Mouse (Mus musculus) midbrain, embryonic 14.5 days (tissue): ENCODE results near the gene Nol4l. TPM values are rescaled to one million over a fixed set of nuclear protein-coding genes. Genes with fewer than 3 reads are reported as not detected.

Experiments used
- ATAC-seq: fragments of 200-750 bp; cut with Nextera tagmentation; 2 replicates; pipeline ENCODE4 v1.8.0; 2017; ENCODE audit warnings: moderate number of reproducible peaks, moderate library complexity; ENCODE audit not compliant: low FRiP score, low TSS enrichment
- DNase-seq: peaks from one replicate; pipeline ENCODE4 v3.0.0-alpha.2; 2015
- H3K27ac ChIP-seq: fragments of 300-500 bp; sonication (generic); replicated peaks from 2 replicates; pipeline ENCODE4 v1.5.1; 2014; ENCODE audit warnings: mild to moderate bottlenecking, low read depth, low read length, moderate library complexity
- H3K27me3 ChIP-seq: fragments of 300-500 bp; sonication (generic); 2 replicates; pipeline ENCODE4 v1.6.1; 2014; ENCODE audit warnings: low read length, control low read depth, mixed read lengths; ENCODE audit not compliant: control insufficient read depth, insufficient read depth
- H3K36me3 ChIP-seq: fragments of 300-500 bp; sonication (generic); 2 replicates; pipeline ENCODE4 v1.6.1; 2014; ENCODE audit warnings: low read length, control low read depth; ENCODE audit not compliant: control insufficient read depth, insufficient read depth
- H3K4me1 ChIP-seq: fragments of 300-500 bp; sonication (generic); 2 replicates; pipeline ENCODE4 v1.6.1; 2014; ENCODE audit warnings: mild to moderate bottlenecking, antibody characterized with exemption, low read length, control low read depth; ENCODE audit not compliant: control insufficient read depth, insufficient read depth
- H3K4me2 ChIP-seq: fragments of 300-500 bp; sonication (generic); 2 replicates; pipeline ENCODE4 v1.6.1; 2014; ENCODE audit warnings: mild to moderate bottlenecking, low read length, moderate library complexity
- H3K4me3 ChIP-seq: fragments of 300-500 bp; sonication (generic); replicated peaks from 2 replicates; pipeline ENCODE4 v1.5.1; 2014; ENCODE audit warnings: low read depth, low read length
- H3K9ac ChIP-seq: fragments of 300-500 bp; sonication (generic); replicated peaks from 2 replicates; pipeline ENCODE4 v1.6.1; 2014; ENCODE audit warnings: mild to moderate bottlenecking, low read length, moderate library complexity
- H3K9me3 ChIP-seq: fragments of 300-500 bp; sonication (generic); 2 replicates; pipeline ENCODE4 v1.6.1; 2016; ENCODE audit warnings: low read length, control low read depth, mixed read lengths; ENCODE audit not compliant: control insufficient read depth
- WGBS: fragments of 180-500 bp; shearing (Covaris S2); extraction: QIAGEN DNeasy Blood & Tissue Kit; methylation state at CpG from one replicate; pipeline ENCODE4 v1.1.7; 2014; 5-methylcytosine and 5-hydroxymethylcytosine counted together
- polyA plus RNA-seq: library from polyadenylated mRNA; unstranded; fragments of >200 nt; fragmentation: Nextera tagmentation; extraction: Ambion mirVana; gene quantifications from 2 replicates; pipeline ENCODE4 v1.2.1, GENCODE M21; 2014

The Nol4l gene
- polyA plus RNA-seq, 1 experiment from 2014 or later, result 51.7 TPM

DNA sequence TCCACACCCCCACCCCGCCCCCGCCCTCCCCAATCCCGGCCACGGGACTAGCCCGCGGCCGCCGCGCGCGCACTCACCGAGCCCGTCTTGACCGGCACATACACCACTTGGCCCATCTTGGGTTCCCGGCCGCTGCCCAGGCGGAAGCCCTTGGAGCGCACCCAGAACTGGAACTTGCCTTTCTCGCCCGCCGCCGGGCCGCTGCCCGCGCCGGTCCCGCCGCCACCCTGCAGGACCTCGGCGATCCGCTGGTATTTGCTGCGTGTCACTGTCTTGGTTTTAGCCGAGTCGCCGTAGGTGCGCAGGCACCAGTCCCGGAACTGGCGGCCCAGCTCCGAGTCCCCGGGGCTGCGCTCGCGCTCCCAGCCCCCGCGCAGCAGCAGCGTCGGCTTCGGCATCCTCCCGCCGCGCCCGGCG, 398 bp downstream of the Nol4l start:
- H3K4me3 ChIP-seq, result peak overlapping the region; percentile 79
- H3K4me2 ChIP-seq, result peak overlapping the region; percentile 88
- H3K9me3 ChIP-seq, result no peaks in the 10 kb centered on the region
- H3K9ac ChIP-seq, result peak overlapping the region; percentile 90
- H3K27me3 ChIP-seq, result no peaks in the 10 kb centered on the region
- peak; percentile 72 for DNase-seq
- H3K4me1 ChIP-seq, result peaks cover 33% of the 10 kb centered on the region
- peak overlapping the region; percentile 95 for H3K27ac ChIP-seq
- under 1% methylated on average over 53 of the region's 53 CpGs for WGBS
- H3K36me3 ChIP-seq, result no peaks in the 10 kb centered on the region
- peak; percentile 13 for ATAC-seq

DNA sequence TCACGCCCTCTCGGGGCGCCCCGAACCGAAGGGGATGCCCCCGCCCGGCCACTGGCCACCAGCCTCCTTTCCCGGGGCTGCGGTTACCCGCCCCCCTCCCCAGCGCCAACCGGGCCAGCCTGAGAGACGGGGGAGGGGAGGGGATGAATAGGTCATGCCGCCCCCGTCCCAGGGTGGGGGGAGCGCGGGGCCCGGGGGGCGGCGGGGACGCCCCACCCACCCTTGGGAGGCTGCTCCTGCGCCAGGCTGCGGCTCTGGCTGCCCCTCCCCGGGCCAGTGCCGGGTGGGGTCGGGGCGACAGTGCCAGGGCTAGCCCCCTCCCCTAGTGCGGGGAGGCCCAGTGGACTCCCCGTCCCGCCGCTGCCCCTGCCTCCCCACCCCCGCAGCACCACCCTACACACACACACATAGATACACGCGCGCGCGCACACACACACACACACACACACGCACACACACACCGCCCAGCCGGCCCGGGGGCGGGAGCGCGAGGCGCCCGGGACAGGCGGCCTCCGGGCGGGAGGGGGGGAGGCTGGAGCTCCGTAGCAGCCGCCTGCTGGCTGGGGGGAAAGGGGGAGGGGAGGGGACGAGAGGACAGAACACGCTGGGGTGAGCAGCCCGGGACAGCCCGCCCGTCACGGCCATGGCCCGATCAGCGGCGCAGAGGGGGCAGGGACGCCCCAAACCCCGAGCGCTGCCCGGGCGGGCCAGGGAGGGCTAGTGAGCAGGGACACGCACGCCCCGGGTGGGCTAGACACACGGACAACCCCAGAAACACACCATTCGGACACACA, 1.0 kb downstream of the Nol4l start:
- Histone ChIP-seq H3K9me3 (no peaks in the 10 kb centered on the region), H3K4me1 (peaks cover 33% of the 10 kb centered on the region), H3K4me3 (peak overlapping the region; percentile 79), H3K4me2 (peak overlapping the region; percentile 88), H3K36me3 (no peaks in the 10 kb centered on the region), H3K27ac (peak overlapping the region; percentile 95), H3K27me3 (no peaks in the 10 kb centered on the region), H3K9ac (peak overlapping the region; percentile 90)
- ATAC-seq (peak; percentile 53), DNase-seq (peak; percentile 82)
- WGBS, result under 1% methylated on average over 28 of the region's 70 CpGs

DNA sequence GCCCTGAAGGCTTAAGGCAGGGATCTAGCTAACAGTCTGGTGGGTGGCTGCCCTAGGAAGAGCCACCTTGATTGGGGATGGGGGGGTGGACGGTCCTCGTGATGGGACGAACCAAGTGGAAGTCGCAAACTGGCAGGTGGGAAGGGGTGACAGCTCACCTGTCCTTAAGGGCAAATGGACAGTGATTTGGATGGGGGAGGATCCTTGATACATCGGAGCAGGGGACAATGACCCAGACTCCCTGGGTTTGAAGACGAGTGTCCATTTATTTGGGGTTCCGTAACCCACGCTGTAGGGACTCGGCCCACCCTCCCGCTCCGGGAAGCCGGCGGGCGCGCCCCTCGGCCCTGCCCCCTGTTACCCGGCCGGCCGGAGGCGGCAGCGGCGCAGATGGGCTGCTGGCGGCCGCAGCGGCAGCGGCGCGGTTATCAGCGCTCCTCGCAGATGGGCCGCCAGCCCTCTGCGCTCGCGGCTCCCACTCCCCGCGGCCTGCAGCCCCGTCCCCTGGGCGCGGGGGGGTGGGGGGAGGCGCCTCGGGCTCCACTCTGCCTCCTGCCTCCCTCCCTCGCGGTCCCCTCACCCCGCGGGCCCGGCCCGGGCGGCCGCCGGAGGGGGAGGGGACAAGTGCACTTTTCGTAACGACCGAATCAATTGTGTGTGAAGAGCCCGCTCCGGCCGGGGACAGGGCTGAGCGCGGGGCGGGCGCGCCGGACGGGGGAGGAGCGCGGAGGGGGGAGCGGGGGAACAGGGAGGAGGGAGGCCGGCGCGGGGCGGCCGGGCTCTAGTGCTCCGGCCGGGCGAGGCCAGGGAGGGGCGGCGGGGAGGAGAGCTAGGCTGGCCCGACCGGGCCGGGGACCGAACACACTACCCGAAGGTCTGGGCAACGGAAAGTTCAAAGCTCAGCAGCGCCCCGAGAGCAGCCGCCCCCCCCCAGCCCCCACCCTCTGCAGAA, 1.9 kb downstream of the Nol4l start:
- Histone ChIP-seq H3K36me3 (no peaks in the 10 kb centered on the region), H3K4me3 (peak overlapping the region; percentile 79), H3K9me3 (no peaks in the 10 kb centered on the region), H3K4me2 (peak overlapping the region; percentile 88), H3K27me3 (no peaks in the 10 kb centered on the region), H3K4me1 (peaks cover 38% of the 10 kb centered on the region), H3K27ac (peak overlapping the region; percentile 95), H3K9ac (peak overlapping the region; percentile 90)
- ATAC-seq (peak; percentile 59), DNase-seq (peak; percentile 80)
- WGBS, result 2% methylated on average over 62 of the region's 85 CpGs

DNA sequence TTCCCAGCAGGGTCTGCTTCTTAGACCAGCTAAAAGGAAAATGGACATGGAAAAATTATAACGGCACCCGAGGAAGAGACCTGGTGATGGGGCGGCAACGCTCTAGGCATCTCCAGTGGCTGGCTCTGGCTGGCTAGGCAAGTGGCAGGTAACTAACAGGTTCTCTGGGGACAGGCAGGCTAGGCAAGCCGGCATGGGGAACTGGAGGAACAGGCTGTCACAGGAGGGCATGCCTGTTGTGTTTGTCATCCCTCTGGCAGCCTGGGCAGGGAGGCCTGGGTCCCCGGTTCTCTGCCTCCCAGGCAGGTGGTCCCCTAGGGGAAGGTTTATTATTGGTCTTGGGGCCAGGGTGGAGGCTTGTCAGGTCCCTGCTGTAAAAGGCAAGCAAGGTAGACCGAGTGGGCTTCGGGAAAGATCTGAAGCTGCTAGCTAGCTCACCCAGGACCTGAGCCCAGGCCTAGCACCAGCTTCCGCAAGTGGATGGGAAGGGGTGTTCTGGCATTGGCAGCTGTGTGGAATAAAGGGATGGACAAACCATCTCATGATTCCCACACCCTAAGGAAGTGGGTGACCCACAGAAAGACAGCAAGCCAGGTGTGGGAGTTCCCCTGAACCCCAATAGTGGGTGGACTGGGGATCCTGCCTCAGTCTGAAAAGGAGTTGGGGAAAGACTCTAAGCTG, 2.8 kb downstream of the Nol4l start:
- peak overlapping the region; percentile 88 for H3K4me2 ChIP-seq
- WGBS, result 34% methylated on average over 9 of the region's 9 CpGs
- ATAC-seq, result no peak
- H3K27me3 ChIP-seq, result no peaks in the 10 kb centered on the region
- H3K4me1 ChIP-seq, result peaks cover 46% of the 10 kb centered on the region
- peak overlapping the region; percentile 79 for H3K4me3 ChIP-seq
- DNase-seq, result peak; percentile 38
- peak overlapping the region; percentile 95 for H3K27ac ChIP-seq
- no peaks in the 10 kb centered on the region for H3K36me3 ChIP-seq
- peak overlapping the region; percentile 90; the same call in 1 of the 2 replicates for H3K9ac ChIP-seq
- no peaks in the 10 kb centered on the region for H3K9me3 ChIP-seq

DNA sequence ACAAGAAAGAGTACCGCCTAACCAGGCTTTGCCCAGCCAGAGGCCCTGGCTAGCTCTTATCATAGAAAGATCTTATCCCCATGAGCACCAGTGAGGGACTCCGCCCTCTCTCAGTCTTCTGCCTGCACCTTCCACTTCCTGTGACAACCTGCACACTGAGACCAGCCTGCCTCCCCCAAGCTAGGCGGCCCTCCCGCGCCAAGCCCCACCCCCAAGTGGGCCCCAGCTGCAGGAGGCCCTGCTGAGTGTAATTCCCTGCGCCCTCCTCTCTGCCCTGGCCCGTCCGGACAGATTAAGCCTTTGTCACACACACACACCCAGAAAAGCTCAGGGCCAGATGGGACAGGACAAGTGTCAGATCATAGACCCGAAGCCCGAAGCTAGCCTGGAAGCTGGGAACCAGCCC, 3.9 kb downstream of the Nol4l start:
- Histone ChIP-seq H3K27ac (peak overlapping the region; percentile 32; the same call in 1 of the 2 replicates), H3K4me2 (no peak overlapping the region), H3K4me3 (no peak overlapping the region), H3K9ac (0 out of 2 replicates have a peak overlapping the region, but pooled peaks have one; percentile 90), H3K27me3 (no peaks in the 10 kb centered on the region), H3K4me1 (peaks cover 50% of the 10 kb centered on the region), H3K9me3 (no peaks in the 10 kb centered on the region), H3K36me3 (no peaks in the 10 kb centered on the region)
- no peak for ATAC-seq
- WGBS, result 11% methylated on average over 10 of the region's 10 CpGs
- peak; percentile 37 for DNase-seq

DNA sequence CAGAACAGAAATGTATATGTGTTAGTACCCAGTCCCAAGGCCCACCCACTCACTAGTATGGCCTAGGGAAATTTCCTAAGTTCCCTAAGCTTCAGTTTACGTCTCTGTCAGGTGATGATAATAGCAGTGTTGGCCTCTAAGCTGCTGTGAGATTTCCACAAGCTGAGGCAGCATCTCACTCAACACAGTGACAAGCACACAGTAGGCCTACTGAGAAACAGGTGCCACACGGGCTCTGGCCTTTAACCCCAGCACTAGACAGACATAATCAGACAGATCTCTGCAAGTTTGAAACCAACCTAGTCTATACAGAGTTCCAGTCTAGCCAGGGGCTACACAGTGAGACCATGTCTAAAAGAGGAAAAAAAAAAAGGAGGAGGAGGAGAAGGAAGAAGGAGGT, 5.0 kb downstream of the Nol4l start:
- peaks cover 50% of the 10 kb centered on the region for H3K4me1 ChIP-seq

DNA sequence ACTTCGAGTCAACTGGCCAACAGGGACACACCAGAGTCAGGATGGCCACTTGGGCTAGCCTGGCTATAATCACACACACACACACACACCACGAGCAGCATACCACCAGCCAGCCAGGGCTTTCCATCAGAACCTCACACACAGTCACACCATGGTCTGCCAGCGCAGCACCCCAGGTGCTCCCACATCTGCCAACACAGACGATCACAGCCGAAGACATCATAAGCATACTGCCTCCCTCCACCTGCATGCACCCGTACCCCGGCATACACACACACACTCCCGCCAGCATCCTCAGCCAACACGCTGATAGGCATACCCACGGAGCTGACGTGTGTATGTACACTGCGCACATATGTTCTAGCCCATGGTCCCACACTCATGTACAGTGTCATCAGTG, 6.1 kb downstream of the Nol4l start:
- no peak overlapping the region for H3K4me3 ChIP-seq
- H3K4me2 ChIP-seq, result no peak overlapping the region
- 87% methylated on average over 12 of the region's 12 CpGs for WGBS
- H3K4me1 ChIP-seq, result peaks cover 50% of the 10 kb centered on the region
- no peaks in the 10 kb centered on the region for H3K9me3 ChIP-seq
- H3K27me3 ChIP-seq, result no peaks in the 10 kb centered on the region
- H3K27ac ChIP-seq, result no peak overlapping the region
- H3K36me3 ChIP-seq, result no peaks in the 10 kb centered on the region
- no peak overlapping the region for H3K9ac ChIP-seq
- DNase-seq, result no peak
- ATAC-seq, result no peak

More for the DNA sequence above, 5.0 kb downstream of the Nol4l start:
- no peak overlapping the region for H3K4me3 ChIP-seq
- WGBS, result 60% methylated on average over 2 of the region's 2 CpGs
- DNase-seq, result no peak
- no peaks in the 10 kb centered on the region for H3K9me3 ChIP-seq
- H3K4me2 ChIP-seq, result no peak overlapping the region
- H3K9ac ChIP-seq, result no peak overlapping the region
- no peak overlapping the region for H3K27ac ChIP-seq
- H3K27me3 ChIP-seq, result no peaks in the 10 kb centered on the region
- no peak for ATAC-seq
- H3K36me3 ChIP-seq, result no peaks in the 10 kb centered on the region

DNA sequence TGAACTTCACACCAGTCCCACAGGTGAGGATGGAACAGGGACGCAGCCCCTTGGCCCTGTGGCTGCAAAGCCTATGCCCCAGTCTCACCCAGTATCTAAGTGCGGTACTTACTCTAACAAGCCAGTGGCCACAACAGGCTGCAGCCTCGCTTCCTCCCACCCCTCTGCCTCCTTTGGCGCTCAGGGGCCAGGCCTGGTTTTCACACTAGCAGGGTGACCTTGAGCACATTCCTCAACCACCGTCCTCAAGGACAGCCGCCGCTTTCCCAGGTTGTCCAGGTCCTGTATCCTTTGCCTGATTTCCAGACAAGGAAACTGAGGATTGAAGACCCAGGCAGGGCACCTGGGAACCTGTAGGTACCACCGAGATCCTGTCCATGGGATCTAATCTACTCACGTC, 6.6 kb downstream of the Nol4l start:
- WGBS, result 74% methylated on average over 9 of the region's 9 CpGs
- no peak for ATAC-seq
- no peaks in the 10 kb centered on the region for H3K27me3 ChIP-seq
- no peak overlapping the region for H3K4me3 ChIP-seq
- no peak for DNase-seq
- H3K4me1 ChIP-seq, result peaks cover 46% of the 10 kb centered on the region
- H3K9ac ChIP-seq, result no peak overlapping the region
- no peaks in the 10 kb centered on the region for H3K9me3 ChIP-seq
- no peak overlapping the region for H3K27ac ChIP-seq
- no peaks in the 10 kb centered on the region for H3K36me3 ChIP-seq
- H3K4me2 ChIP-seq, result no peak overlapping the region
